Mouse (Mus musculus): ENCODE results near the gene Ulk1. TPM values are rescaled to one million over a fixed set of nuclear protein-coding genes. Genes with fewer than 3 reads are reported as not detected.

The Ulk1 gene
- polyA plus RNA-seq, 1 experiment from 2014 or later: 34.6 TPM

DNA sequence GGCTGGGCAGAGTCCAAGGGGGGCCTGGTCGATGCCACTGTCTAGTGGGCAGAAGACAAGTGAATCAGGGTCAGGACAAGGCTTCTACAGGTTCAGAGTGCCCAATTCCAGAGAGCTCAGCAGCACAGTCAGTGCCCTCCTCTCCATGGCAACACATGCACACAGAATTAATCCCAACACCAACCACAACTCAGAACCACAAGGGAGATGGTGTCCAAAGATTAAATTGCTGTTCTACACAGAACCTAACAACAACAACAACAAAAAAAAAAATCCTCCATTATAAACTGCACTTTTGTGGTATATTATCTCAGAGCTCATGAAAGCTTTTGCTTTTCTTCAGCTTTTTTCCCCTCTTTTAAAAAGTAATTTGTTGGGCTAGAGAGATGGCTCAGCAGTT lies 74.3 kb downstream of the Ulk1 start:
- no peak for ATAC-seq (ENCODE audit: low FRiP score, low TSS enrichment)
- H3K4me1 ChIP-seq (ENCODE audit: control insufficient read depth, insufficient read depth, low read length): no peaks in the 10 kb centered on the region
- no peaks in the 10 kb centered on the region for H3K9me3 ChIP-seq (ENCODE audit: control insufficient read depth, low read length)
- no peak overlapping the region for H3K27ac ChIP-seq (ENCODE audit: low read depth, low read length)
- 94% methylated on average over 1 of the region's 1 CpGs for WGBS
- H3K4me3 ChIP-seq (ENCODE audit: low read length): no peak overlapping the region
- H3K4me2 ChIP-seq (replicated peaks; ENCODE audit: low read depth, low read length): no peak overlapping the region
- H3K27me3 ChIP-seq (ENCODE audit: control insufficient read depth, insufficient read depth, low read length): no peaks in the 10 kb centered on the region
- peaks cover 85% of the 10 kb centered on the region for H3K36me3 ChIP-seq (ENCODE audit: control insufficient read depth, insufficient read depth, low read length)
- H3K9ac ChIP-seq (ENCODE audit: low read depth, low read length): no peak overlapping the region

Other genes with a start within 250 kb of the Ulk1 start
- gene Noc4l, start 156.7 kb downstream of the Ulk1 start, polyA plus RNA-seq (2014; fragmentation: Nextera tagmentation; extraction: Ambion mirVana): 47.4 and 61.4 TPM in 2 replicates
- 23.9 and 31.1 TPM in 2 replicates for gene Ddx51, start 156.6 kb downstream of the Ulk1 start, polyA plus RNA-seq (2014; fragmentation: Nextera tagmentation; extraction: Ambion mirVana)
- gene Ep400, start 39.4 kb downstream of the Ulk1 start, polyA plus RNA-seq (2014; fragmentation: Nextera tagmentation; extraction: Ambion mirVana): 30.7 and 56.3 TPM in 2 replicates
- gene Pus1, start 29.4 kb downstream of the Ulk1 start, polyA plus RNA-seq (2014; fragmentation: Nextera tagmentation; extraction: Ambion mirVana): 24.5 and 25.2 TPM in 2 replicates
- 31.0 and 31.3 TPM in 2 replicates for gene Hscb, start 29.7 kb upstream of the Ulk1 start, polyA plus RNA-seq (2014; fragmentation: Nextera tagmentation; extraction: Ambion mirVana)
- gene Chek2, start 29.9 kb upstream of the Ulk1 start, polyA plus RNA-seq (2014; fragmentation: Nextera tagmentation; extraction: Ambion mirVana): 36.2 and 37.5 TPM in 2 replicates
- gene Ttc28, start 69.7 kb upstream of the Ulk1 start, polyA plus RNA-seq (2014; fragmentation: Nextera tagmentation; extraction: Ambion mirVana): 19.3 and 24.7 TPM in 2 replicates